Mouse (Mus musculus) heart, postnatal 4 days (tissue): Measurements from ENCODE around the gene Krtap5-2. TPM values are rescaled to one million over a fixed set of nuclear protein-coding genes. Genes with fewer than 3 reads are reported as not detected.
A peak's percentile ranks its signal among the peaks of the same experiment; 100 is the strongest.
"Not testable (repeated sequence)": the region's sequence is repeated elsewhere in the genome, so short reads cannot be mapped to it uniquely, and the experiment has no call there.

ENCODE experiments used
- DNase-seq: peaks from one replicate; pipeline ENCODE4 v3.0.0; 2021
- total RNA-seq, 2 experiments: library from RNA; stranded (reverse); gene quantifications; 2 replicates each; pipeline ENCODE4 v1.2.3; 2021

The Krtap5-2 gene
- not detected for total RNA-seq

GRCm38 (mm10) chr7:142175905-142176304 is at the start of gene Krtap5-2:
Krtap5-2 (minus strand) TSS chr7:142176005.
- DNase-seq = not testable (repeated sequence)

- DNase-seq = no peak
Observed at GRCm38 (mm10) chr7:142224518-142224917, 48.7 kb upstream of the Krtap5-2 start.

- not testable (repeated sequence) for DNase-seq
Observed at GRCm38 (mm10) chr7:142212136-142212535, 36.3 kb upstream of the Krtap5-2 start.

- no peak for DNase-seq
Observed at GRCm38 (mm10) chr7:142211559-142211958, 35.8 kb upstream of the Krtap5-2 start, which contains the start of gene Gm7579. Gm7579 (plus strand) TSS chr7:142211859.

GRCm38 (mm10) chr7:142206891-142207290 is 31.1 kb upstream of the Krtap5-2 start:
- not testable (repeated sequence) for DNase-seq

- no peak for DNase-seq
Observed at GRCm38 (mm10) chr7:142205488-142205887, 29.7 kb upstream of the Krtap5-2 start.

GRCm38 (mm10) chr7:142201064-142201463 is 25.3 kb upstream of the Krtap5-2 start, which contains the start of gene Krtap5-3:
Krtap5-3 (plus strand) TSS chr7:142201364.
- no peak for DNase-seq

GRCm38 (mm10) chr7:142198748-142199147 is 22.9 kb upstream of the Krtap5-2 start:
- DNase-seq = no peak

- no peak for DNase-seq
Observed at GRCm38 (mm10) chr7:142190289-142190688, 14.5 kb upstream of the Krtap5-2 start, which contains the start of gene Gm10153. Gm10153 (minus strand) TSS chr7:142190389.

- DNase-seq = no peak
Observed at GRCm38 (mm10) chr7:142188156-142188555, 12.4 kb upstream of the Krtap5-2 start.

GRCm38 (mm10) chr7:142181021-142181420 is 5.2 kb upstream of the Krtap5-2 start:
- DNase-seq = no peak

- no peak for DNase-seq
Observed at GRCm38 (mm10) chr7:142178685-142179084, 2.9 kb upstream of the Krtap5-2 start.

GRCm38 (mm10) chr7:142169836-142170235 is 6.0 kb downstream of the Krtap5-2 start:
- no peak for DNase-seq

- DNase-seq = not testable (repeated sequence)
Observed at GRCm38 (mm10) chr7:142165639-142166038, 10.2 kb downstream of the Krtap5-2 start, which contains the start of gene Gm4553. Gm4553 (minus strand) TSS chr7:142165739.

- DNase-seq = no peak
Observed at GRCm38 (mm10) chr7:142159366-142159765, 16.4 kb downstream of the Krtap5-2 start.

GRCm38 (mm10) chr7:142157013-142157412 is 18.8 kb downstream of the Krtap5-2 start, which contains the start of gene Gm29735:
Gm29735 (minus strand) TSS chr7:142157113.
- DNase-seq = not testable (repeated sequence)

GRCm38 (mm10) chr7:142155308-142155707 is 20.5 kb downstream of the Krtap5-2 start:
- no peak for DNase-seq

GRCm38 (mm10) chr7:142152191-142152590 is 23.6 kb downstream of the Krtap5-2 start:
- DNase-seq = no peak

- DNase-seq = no peak
Observed at GRCm38 (mm10) chr7:142148633-142149032, 27.2 kb downstream of the Krtap5-2 start.

- DNase-seq = peak; percentile 65
Observed at GRCm38 (mm10) chr7:142146033-142146432, 29.8 kb downstream of the Krtap5-2 start.

- DNase-seq = no peak
Observed at GRCm38 (mm10) chr7:142145413-142145940, 30.3 kb downstream of the Krtap5-2 start.

- DNase-seq = no peak
Observed at GRCm38 (mm10) chr7:142144507-142144906, 31.3 kb downstream of the Krtap5-2 start, which contains the start of gene Gm45337. Gm45337 (minus strand) TSS chr7:142144607.

- not testable (repeated sequence) for DNase-seq
Observed at GRCm38 (mm10) chr7:142143506-142144010, 32.2 kb downstream of the Krtap5-2 start.

GRCm38 (mm10) chr7:142140696-142141095 is 35.1 kb downstream of the Krtap5-2 start:
- no peak for DNase-seq
